Mouse (Mus musculus): ENCODE results near the gene 1110008L16Rik. TPM values are rescaled to one million over a fixed set of nuclear protein-coding genes. Genes with fewer than 3 reads are reported as not detected.

Gene 1110008L16Rik
- polyA plus RNA-seq (2012; rRNA removed) = 8.0 and 9.0 TPM in 2 replicates

GRCm38 (mm10) chr12:55299336-55299735 lies at the start of gene 1110008L16Rik:
1110008L16Rik (plus strand) TSS chr12:55299577.

GRCm38 (mm10) chr12:55302485-55303441 lies 3.4 kb downstream of the 1110008L16Rik start, which contains the start of gene Ppp2r3c:
Ppp2r3c (minus strand) TSS chr12:55302998.

GRCm38 (mm10) chr12:55384023-55384749 lies 84.8 kb downstream of the 1110008L16Rik start, which contains the start of gene Psma6:
Psma6 (plus strand) TSS chr12:55384222.

Other genes starting within 250 kb of the 1110008L16Rik start
- gene 2700097O09Rik, start 219.5 kb upstream of the 1110008L16Rik start, polyA plus RNA-seq (2012; rRNA removed) = 27.6 and 29.4 TPM in 2 replicates
- gene Srp54a, start 219.3 kb upstream of the 1110008L16Rik start, polyA plus RNA-seq (2012; rRNA removed) = 58.3 and 69.1 TPM in 2 replicates
- gene Fam177a, start 175.1 kb upstream of the 1110008L16Rik start, polyA plus RNA-seq (2012; rRNA removed) = 36.9 and 37.1 TPM in 2 replicates
- gene Srp54b, start 144.5 kb upstream of the 1110008L16Rik start, polyA plus RNA-seq (2012; rRNA removed) = 39.5 and 41.4 TPM in 2 replicates
- gene 1700047I17Rik2, start 100.0 kb upstream of the 1110008L16Rik start, polyA plus RNA-seq (2012; rRNA removed) = not detected in 2 replicates
- gene Srp54c, start 69.4 kb upstream of the 1110008L16Rik start, polyA plus RNA-seq (2012; rRNA removed) = 52.8 and 56.9 TPM in 2 replicates
- gene Ppp2r3c, start 3.4 kb downstream of the 1110008L16Rik start, polyA plus RNA-seq (2012; rRNA removed) = 17.6 and 19.3 TPM in 2 replicates
- 188 and 189 TPM in 2 replicates for gene Psma6, start 84.6 kb downstream of the 1110008L16Rik start, polyA plus RNA-seq (2012; rRNA removed)
- 38.3 and 43.7 TPM in 2 replicates for gene Nfkbia, start 193.1 kb downstream of the 1110008L16Rik start, polyA plus RNA-seq (2012; rRNA removed)